In genomic region chr13:97176731-97177130, GRCm38 (mm10) we compare ENCODE assay signal across 30 mouse cellular contexts. TPM values are rescaled to one million over a fixed set of nuclear protein-coding genes. Genes with fewer than 3 reads are reported as not detected.
DNase-seq lines count a peak whose midpoint lies in the region; ATAC-seq and TF ChIP-seq lines count a peak whose summit lies in the region.
"Had no signal": no experiment of that assay in that cellular context is flagged by ENCODE, and none has a peak within 500 bp of the region (broad histone marks: within the 10 kb centered on the region; RNA-seq: fewer than 3 reads in every experiment).

No protein-coding gene starts in this region.

- peaks cover 69% of the 10 kb centered on the region for H3K36me3 ChIP-seq in intestine, postnatal 0 days (ENCODE audit: control insufficient read depth, insufficient read depth)
- H3K36me3 ChIP-seq in kidney, adult 2 months (ENCODE audit: control insufficient read depth, insufficient read depth, low read length) = peaks cover 4% of the 10 kb centered on the region

- no peaks in the 10 kb centered on the region for H3K27me3 ChIP-seq in intestine, postnatal 0 days (replicated peaks; ENCODE audit: control insufficient read depth, insufficient read depth, low read length)
- H3K27me3 ChIP-seq in kidney, adult 2 months (replicated peaks; ENCODE audit: control insufficient read depth, insufficient read depth, low read length) = no peaks in the 10 kb centered on the region
- H3K27me3 ChIP-seq: embryonic facial prominence, embryonic 13.5 days; forebrain, embryonic 12.5 days; forebrain, embryonic 15.5 days; heart, embryonic 12.5 days; heart, embryonic 15.5 days; hindbrain, embryonic 13.5 days had no signal

- TF ChIP-seq POLR2A in kidney, adult 2 months (IDR thresholded peaks at IDR 0.05; ENCODE audit: low read depth, low read length) = no peak

- WGBS in intestine, postnatal 0 days = 72% methylated on average over 5 of the region's 5 CpGs
- 55% methylated on average over 5 of the region's 5 CpGs for WGBS in kidney, adult 2 months

- no peaks in the 10 kb centered on the region for H3K4me1 ChIP-seq in intestine, postnatal 0 days (replicated peaks; ENCODE audit: control insufficient read depth, insufficient read depth, low read length)
- no peaks in the 10 kb centered on the region for H3K4me1 ChIP-seq in kidney, adult 2 months (ENCODE audit: control insufficient read depth, insufficient read depth, low read length)
- H3K4me1 ChIP-seq: embryonic facial prominence, embryonic 10.5 days; embryonic facial prominence, embryonic 13.5 days; heart, embryonic 12.5 days; heart, embryonic 15.5 days; hindbrain, embryonic 10.5 days; hindbrain, embryonic 13.5 days had no signal

- no peak overlapping the region for H3K9ac ChIP-seq in intestine, postnatal 0 days (ENCODE audit: low read depth, low read length)
- H3K9ac ChIP-seq: embryonic facial prominence, embryonic 13.5 days; forebrain, embryonic 12.5 days; forebrain, embryonic 15.5 days; heart, embryonic 12.5 days; heart, embryonic 15.5 days; hindbrain, embryonic 13.5 days had no signal

- H3K9me3 ChIP-seq in intestine, postnatal 0 days (ENCODE audit: control insufficient read depth) = no peaks in the 10 kb centered on the region
- H3K9me3 ChIP-seq: embryonic facial prominence, embryonic 10.5 days; embryonic facial prominence, embryonic 13.5 days; forebrain, embryonic 12.5 days; forebrain, embryonic 15.5 days; heart, embryonic 12.5 days; heart, embryonic 15.5 days; hindbrain, embryonic 10.5 days; hindbrain, embryonic 13.5 days had no signal

- peak; percentile 62 for ATAC-seq in frontal cortex, adult (ENCODE audit: low TSS enrichment)
- ATAC-seq in intestine, postnatal 0 days = no peak
- ATAC-seq: activated CD4-positive, CD25-positive, alpha-beta regulatory T cell, adult 4 months; forebrain, embryonic 15.5 days; hindbrain, embryonic 16.5 days had no signal

- DNase-seq in frontal cortex, postnatal 25 days (ENCODE audit: low spot score in 2 of 2) = no peak
- peak; percentile 20 for DNase-seq in retina, adult 2 months (ENCODE audit: low read depth, low spot score)
- no peak for DNase-seq in retina, embryonic 14.5 days (ENCODE audit: low spot score)
- no peak for DNase-seq in kidney, adult 2 months
- DNase-seq in kidney, postnatal 4 days = no peak
- DNase-seq in cerebellum, adult 9-10 months = no peak
- DNase-seq: adrenal gland, adult 8-10 months; adrenal gland, postnatal 25 days; cerebellum, adult 18-20 months; cerebellum, adult 9-11 months; cerebellum, postnatal 25 days; embryo, embryonic 11 days; gastrocnemius, adult 2 months; gastrocnemius, postnatal 14 days; heart, adult 18-20 months; heart, postnatal 10 days; heart, postnatal 36 days had no signal

- H3K27ac ChIP-seq in intestine, postnatal 0 days (ENCODE audit: low read depth, low read length) = peak overlapping the region; percentile 23; the same call in 1 of the 2 replicates
- no peak overlapping the region for H3K27ac ChIP-seq in kidney, adult 2 months (ENCODE audit: insufficient read depth, low read depth, low read length)
- H3K27ac ChIP-seq: embryonic facial prominence, embryonic 10.5 days; embryonic facial prominence, embryonic 13.5 days; forebrain, embryonic 12.5 days; forebrain, embryonic 15.5 days; gastrocnemius, adult 2 months; heart, embryonic 15.5 days; hindbrain, embryonic 10.5 days; hindbrain, embryonic 13.5 days had no signal

- no peak overlapping the region for H3K4me3 ChIP-seq in intestine, postnatal 0 days (ENCODE audit: low read depth, low read length)
- no peak overlapping the region for H3K4me3 ChIP-seq in kidney, adult 2 months (ENCODE audit: insufficient read depth, low read depth, low read length)
- H3K4me3 ChIP-seq: embryonic facial prominence, embryonic 10.5 days; embryonic facial prominence, embryonic 13.5 days; erythroblast, embryonic 14.5 days; forebrain, embryonic 12.5 days; forebrain, embryonic 15.5 days; gastrocnemius, adult 2 months; heart, embryonic 12.5 days; heart, embryonic 15.5 days; hindbrain, embryonic 10.5 days; hindbrain, embryonic 13.5 days had no signal

- no peak for TF ChIP-seq CTCF in intestine, postnatal 0 days (IDR thresholded peaks at IDR 0.05; ENCODE audit: low read depth)
- no peak for TF ChIP-seq CTCF in kidney, adult 2 months (conservative IDR thresholded peaks at IDR 0.05; ENCODE audit: insufficient read depth, insufficient read length, low read depth, low read length)

- H3K4me2 ChIP-seq in intestine, postnatal 0 days (replicated peaks; ENCODE audit: low read depth) = no peak overlapping the region
- H3K4me2 ChIP-seq: embryonic facial prominence, embryonic 13.5 days; forebrain, embryonic 12.5 days; forebrain, embryonic 15.5 days; heart, embryonic 12.5 days; heart, embryonic 15.5 days; hindbrain, embryonic 13.5 days had no signal

RNA-seq across cellular contexts. Expression of gene Hexb, which starts 21.4 kb away (rescaled TPM):
- polyA plus RNA-seq in intestine, postnatal 0 days (2015; fragmentation: Nextera tagmentation; extraction: Ambion mirVana) = 273 and 300 TPM in 2 replicates
- 149 and 205 TPM in 2 replicates for polyA plus RNA-seq in kidney, adult 2 months (2012; rRNA removed)

RNA-seq across cellular contexts. Expression of gene Gfm2, which starts 39.0 kb away (rescaled TPM):
- 16.8 and 19.0 TPM in 2 replicates for polyA plus RNA-seq in intestine, postnatal 0 days (2015; fragmentation: Nextera tagmentation; extraction: Ambion mirVana)
- 32.1 and 32.3 TPM in 2 replicates for polyA plus RNA-seq in kidney, adult 2 months (2012; rRNA removed)

RNA-seq across cellular contexts. Expression of gene Nsa2, which starts 39.0 kb away (rescaled TPM):
- polyA plus RNA-seq in intestine, postnatal 0 days (2015; fragmentation: Nextera tagmentation; extraction: Ambion mirVana) = 58.1 and 64.0 TPM in 2 replicates
- 25.4 and 32.5 TPM in 2 replicates for polyA plus RNA-seq in kidney, adult 2 months (2012; rRNA removed)
